Mouse (Mus musculus) C2C12 (cell line): ENCODE data around the gene Hecw2.

Experiments
- CTCF ChIP-seq: IDR thresholded peaks from one replicate; pipeline ENCODE4 v1.5.1; 2011; ENCODE audit not compliant: control insufficient read depth, insufficient read depth, insufficient read length
- MYOD1 ChIP-seq: IDR thresholded peaks from one replicate; pipeline ENCODE4 v1.6.1; 2011; ENCODE audit warnings: low read depth; ENCODE audit not compliant: control insufficient read depth, insufficient read length

DNA sequence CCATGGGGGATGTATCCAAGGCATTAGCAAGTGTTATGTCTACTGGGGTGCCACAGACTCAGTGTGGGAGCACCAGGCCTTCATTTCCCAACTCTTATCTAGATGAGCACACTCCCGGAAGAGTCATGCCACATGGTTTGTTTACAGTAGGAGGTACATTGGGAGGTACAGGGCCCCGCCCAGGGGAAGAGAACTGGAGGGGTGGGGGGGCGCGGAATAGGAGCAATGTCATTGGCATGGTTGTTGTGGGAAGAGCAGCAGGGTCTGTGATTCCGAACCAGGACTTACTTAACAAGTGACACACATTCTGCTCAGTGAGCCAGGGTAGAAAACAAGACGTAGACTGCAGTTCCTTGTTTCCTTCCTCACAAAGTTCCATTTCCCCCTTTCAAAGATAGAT, 344.1 kb downstream of the Hecw2 start:
- TF ChIP-seq CTCF (no peak), MYOD1 (no peak)
